Comparison of ENCODE assay signal across 12 mouse cellular contexts in genomic region chr17:31791656-31792055, GRCm38 (mm10).
"Had no signal": no experiment of that assay in that cellular context is flagged by ENCODE, and none has a peak within 500 bp of the region (broad histone marks: within the 10 kb centered on the region; RNA-seq: fewer than 3 reads in every experiment).

No protein-coding gene starts in this region.

- H3K36me3 ChIP-seq: limb, embryonic 13.5 days; neural tube, embryonic 13.5 days; stomach, embryonic 15.5 days had no signal

- H3K4me2 ChIP-seq: limb, embryonic 13.5 days; stomach, embryonic 15.5 days had no signal

- H3K9me3 ChIP-seq: limb, embryonic 13.5 days; neural tube, embryonic 13.5 days; stomach, embryonic 15.5 days had no signal

- H3K27me3 ChIP-seq: neural tube, embryonic 13.5 days; stomach, embryonic 15.5 days had no signal

- DNase-seq: kidney, adult 8-10 months; kidney, postnatal 36 days; layer of hippocampus, adult 9-11 months; layer of hippocampus, postnatal 36 days; lung, adult 18-20 months; right cerebral cortex, postnatal 4 days; thymus, adult 2 months; thymus, postnatal 36 days had no signal

- H3K27ac ChIP-seq: limb, embryonic 13.5 days; liver, embryonic 14.5 days; stomach, embryonic 15.5 days had no signal

- H3K4me3 ChIP-seq: limb, embryonic 13.5 days; neural tube, embryonic 13.5 days; stomach, embryonic 15.5 days had no signal

- H3K9ac ChIP-seq: limb, embryonic 13.5 days; liver, embryonic 14.5 days; stomach, embryonic 15.5 days had no signal
